18 mouse cellular contexts compared by ENCODE assay signal in the genomic region with DNA sequence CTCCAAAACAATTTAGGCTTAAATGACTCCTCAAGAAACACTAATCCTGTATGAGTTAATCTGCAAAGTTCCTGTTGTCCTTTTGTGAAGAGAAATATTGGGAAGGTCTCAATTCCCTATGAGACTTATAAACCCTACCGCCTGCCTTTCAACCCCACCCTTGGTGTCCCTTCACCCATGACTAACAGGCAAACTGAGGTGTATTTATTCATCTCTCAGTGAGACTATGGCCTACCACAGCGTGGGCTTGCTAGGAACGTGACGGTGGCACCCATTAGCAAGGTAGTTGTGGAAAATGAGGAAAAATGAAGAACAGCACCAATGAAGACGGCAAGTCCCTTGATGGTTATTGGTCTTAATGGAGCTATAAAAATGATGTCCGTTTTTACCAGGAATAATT.
"Had no signal": no experiment of that assay in that cellular context is flagged by ENCODE, and none has a peak within 500 bp of the region (broad histone marks: within the 10 kb centered on the region; RNA-seq: fewer than 3 reads in every experiment).

No protein-coding gene starts in this region.

- H3K4me1 ChIP-seq: stomach, embryonic 15.5 days had no signal

- H3K4me2 ChIP-seq: limb, embryonic 12.5 days; limb, embryonic 15.5 days; liver, embryonic 11.5 days; lung, embryonic 14.5 days; stomach, embryonic 15.5 days had no signal

- H3K4me3 ChIP-seq: limb, embryonic 12.5 days; limb, embryonic 15.5 days; myocyte; stomach, embryonic 15.5 days had no signal

- H3K27ac ChIP-seq: limb, embryonic 12.5 days; limb, embryonic 15.5 days; liver, embryonic 14.5 days; macrophage; neural tube, embryonic 13.5 days; stomach, embryonic 15.5 days had no signal

- H3K9ac ChIP-seq: limb, embryonic 12.5 days; limb, embryonic 15.5 days; liver, embryonic 14.5 days; liver, postnatal 0 days; lung, embryonic 14.5 days; neural tube, embryonic 13.5 days; stomach, embryonic 15.5 days had no signal

- H3K36me3 ChIP-seq: limb, embryonic 12.5 days; limb, embryonic 15.5 days; neural tube, embryonic 13.5 days; stomach, embryonic 15.5 days had no signal

- ATAC-seq: liver, postnatal 0 days; lung, postnatal 0 days had no signal

- H3K9me3 ChIP-seq: limb, embryonic 12.5 days; limb, embryonic 15.5 days; neural tube, embryonic 13.5 days; stomach, embryonic 15.5 days had no signal

- H3K27me3 ChIP-seq: limb, embryonic 12.5 days; stomach, embryonic 15.5 days had no signal

- DNase-seq: kidney, adult 18-20 months; kidney, adult 9 months; kidney, postnatal 14 days; liver, postnatal 0 days; lung, embryonic 14.5 days; right cerebral cortex, postnatal 25 days; spleen, adult 18-20 months; thymus, postnatal 14 days; thymus, postnatal 4 days had no signal
